Mouse (Mus musculus) liver, postnatal 0 days (tissue): Measurements from ENCODE around the gene Dhx30. TPM values are rescaled to one million over a fixed set of nuclear protein-coding genes. Genes with fewer than 3 reads are reported as not detected.
"Not testable (repeated sequence)": the region's sequence is repeated elsewhere in the genome, so short reads cannot be mapped to it uniquely, and the experiment has no call there.

Source experiments
- ATAC-seq: fragments of 200-750 bp; cut with Nextera tagmentation; 2 replicates; pipeline ENCODE4 v1.8.0; 2017; ENCODE audit warnings: mild to moderate bottlenecking, moderate library complexity
- DNase-seq: peaks from one replicate; pipeline ENCODE4 v3.0.0-alpha.2; 2016
- H3K27ac ChIP-seq: fragments of 300-500 bp; sonication (generic); 2 replicates; pipeline ENCODE4 v1.5.1; 2014; ENCODE audit warnings: antibody characterized with exemption, moderate library complexity, mild to moderate bottlenecking, low read depth
- H3K27me3 ChIP-seq: fragments of 300-500 bp; sonication (generic); 2 replicates; pipeline ENCODE4 v1.6.1; 2014; ENCODE audit warnings: low read length, control low read depth, mixed read lengths; ENCODE audit not compliant: insufficient read depth
- H3K36me3 ChIP-seq: fragments of 300-500 bp; sonication (generic); replicated peaks from 2 replicates; pipeline ENCODE4 v1.6.1; 2014; ENCODE audit warnings: mild to moderate bottlenecking, control low read depth, low read length, moderate library complexity, mixed read lengths; ENCODE audit not compliant: insufficient read depth
- H3K4me1 ChIP-seq: fragments of 300-500 bp; sonication (generic); 2 replicates; pipeline ENCODE4 v1.6.1; 2014; ENCODE audit warnings: antibody characterized with exemption, mild to moderate bottlenecking, control low read depth; ENCODE audit not compliant: insufficient read depth
- H3K4me2 ChIP-seq: fragments of 300-500 bp; sonication (generic); 2 replicates; pipeline ENCODE4 v1.6.1; 2014; ENCODE audit warnings: low read depth, mild to moderate bottlenecking, low read length, moderate library complexity, mixed read lengths
- H3K4me3 ChIP-seq: fragments of 300-500 bp; sonication (generic); 2 replicates; pipeline ENCODE4 v1.5.1; 2014; ENCODE audit warnings: low read depth, low read length
- H3K9ac ChIP-seq: fragments of 300-500 bp; sonication (generic); replicated peaks from 2 replicates; pipeline ENCODE4 v1.6.1; 2014; ENCODE audit warnings: mild to moderate bottlenecking, moderate library complexity
- H3K9me3 ChIP-seq: fragments of 300-500 bp; sonication (generic); 2 replicates; pipeline ENCODE4 v1.6.1; 2016; ENCODE audit warnings: mild to moderate bottlenecking, control low read depth, low read length, mixed read lengths
- CTCF ChIP-seq: sonication (generic); IDR thresholded peaks from 2 replicates; pipeline ENCODE4 v1.5.1; 2016; ENCODE audit warnings: antibody characterized with exemption, low read depth
- EP300 ChIP-seq: IDR thresholded peaks from 2 replicates; pipeline ENCODE4 v1.6.1; 2016; ENCODE audit warnings: antibody characterized with exemption, low read depth, mild to moderate bottlenecking
- WGBS: fragments of 180-500 bp; shearing (Covaris S2); extraction: QIAGEN DNeasy Blood & Tissue Kit; methylation state at CpG from one replicate; pipeline ENCODE4 v1.1.7; 2014; ENCODE audit not compliant: insufficient replicate concordance; 5-methylcytosine and 5-hydroxymethylcytosine counted together
- polyA plus RNA-seq: library from polyadenylated mRNA; unstranded; fragments of >200 nt; fragmentation: Nextera tagmentation; extraction: Ambion mirVana; gene quantifications from 2 replicates; pipeline ENCODE4 v1.2.1, GENCODE M21; 2015

The Dhx30 gene
- polyA plus RNA-seq, 1 experiment from 2014 or later, result 24.8 TPM

DNA sequence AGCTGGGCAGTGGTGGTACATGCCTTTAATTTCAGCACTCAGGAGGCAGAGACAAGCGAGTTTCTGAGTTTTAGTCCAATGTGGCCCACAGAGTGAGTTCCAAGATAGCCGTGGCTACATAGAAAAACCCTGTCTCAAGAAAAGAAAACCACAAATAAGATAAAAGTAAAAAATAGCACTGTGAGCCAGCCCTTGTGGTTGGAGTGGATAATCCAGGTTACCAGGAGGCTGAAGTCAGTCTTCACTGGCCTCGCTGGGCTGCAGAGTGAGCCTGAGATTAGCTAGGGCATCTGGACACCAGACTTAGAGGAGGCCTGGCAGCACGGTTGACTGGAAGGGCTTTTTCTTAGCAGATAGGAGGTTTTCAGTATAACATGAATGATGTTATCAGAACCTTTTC is 21.5 kb upstream of the Dhx30 start:
- 54% methylated on average over 4 of the region's 4 CpGs for WGBS
- 0 out of 2 replicates have a peak, but pooled peaks have one; percentile 49 for ATAC-seq

GRCm38 (mm10) chr9:110134176-110134575 is 16.5 kb upstream of the Dhx30 start:
- Histone ChIP-seq H3K36me3 (peaks cover 10% of the 10 kb centered on the region), H3K4me2 (no peak overlapping the region), H3K4me1 (peaks cover 19% of the 10 kb centered on the region), H3K27ac (no peak overlapping the region), H3K27me3 (no peaks in the 10 kb centered on the region), H3K9me3 (no peaks in the 10 kb centered on the region), H3K4me3 (no peak overlapping the region), H3K9ac (no peak overlapping the region)
- TF ChIP-seq EP300 (no peak), CTCF (peak; percentile 51)
- DNase-seq (no peak), ATAC-seq (no peak)
- WGBS, result 79% methylated on average over 5 of the region's 5 CpGs

More for the DNA sequence above, 21.5 kb upstream of the Dhx30 start:
- Histone ChIP-seq H3K4me3 (no peak overlapping the region), H3K4me2 (no peak overlapping the region), H3K36me3 (peaks cover 16% of the 10 kb centered on the region), H3K9ac (no peak overlapping the region), H3K27me3 (no peaks in the 10 kb centered on the region), H3K27ac (no peak overlapping the region), H3K4me1 (no peaks in the 10 kb centered on the region; the same call in 1 of the 2 replicates), H3K9me3 (no peaks in the 10 kb centered on the region)
- DNase-seq, result no peak
- TF ChIP-seq CTCF, result no peak
- no peak for TF ChIP-seq EP300

GRCm38 (mm10) chr9:110132921-110133320 is 15.3 kb upstream of the Dhx30 start:
- Histone ChIP-seq H3K27me3 (no peaks in the 10 kb centered on the region), H3K36me3 (peaks cover 8% of the 10 kb centered on the region), H3K4me3 (peak overlapping the region; percentile 87), H3K9ac (peak overlapping the region; percentile 84; the same call in 1 of the 2 replicates), H3K4me2 (peak overlapping the region; percentile 99), H3K4me1 (peaks cover 19% of the 10 kb centered on the region), H3K27ac (no peak overlapping the region), H3K9me3 (no peaks in the 10 kb centered on the region)
- 33% methylated on average over 6 of the region's 6 CpGs for WGBS
- TF ChIP-seq EP300, result no peak
- TF ChIP-seq CTCF, result no peak
- DNase-seq (no peak), ATAC-seq (no peak)

DNA sequence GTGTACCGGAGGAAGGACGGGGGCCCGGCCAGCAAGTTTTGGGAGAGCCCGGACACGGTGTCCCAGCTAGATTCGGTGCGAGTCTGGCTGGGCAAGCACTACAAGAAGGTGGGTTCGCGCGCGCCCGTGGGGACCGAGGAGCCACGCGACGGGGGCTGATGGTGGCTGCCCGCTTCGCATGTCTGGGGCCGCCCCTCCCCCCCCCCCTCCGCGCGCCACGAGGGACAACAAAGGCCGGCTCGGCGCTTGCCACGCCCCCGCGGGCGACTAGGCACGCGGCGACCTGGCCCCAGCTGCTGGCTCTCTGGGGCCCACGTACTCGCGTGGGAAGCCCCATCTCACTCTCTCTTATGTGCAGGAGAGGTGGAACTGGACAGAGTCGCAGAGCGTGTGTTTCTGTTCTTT is 14.6 kb upstream of the Dhx30 start:
- TF ChIP-seq EP300, result no peak
- no peak for TF ChIP-seq CTCF
- ATAC-seq (peak; percentile 55), DNase-seq (peak; percentile 72)
- peak overlapping the region; percentile 95 for H3K27ac ChIP-seq
- H3K9me3 ChIP-seq, result no peaks in the 10 kb centered on the region
- peak overlapping the region; percentile 99 for H3K4me2 ChIP-seq
- H3K27me3 ChIP-seq, result no peaks in the 10 kb centered on the region
- H3K9ac ChIP-seq, result peak overlapping the region; percentile 84
- peak overlapping the region; percentile 87 for H3K4me3 ChIP-seq
- H3K4me1 ChIP-seq, result peaks cover 19% of the 10 kb centered on the region
- peaks cover 8% of the 10 kb centered on the region for H3K36me3 ChIP-seq
- under 1% methylated on average over 33 of the region's 38 CpGs for WGBS

DNA sequence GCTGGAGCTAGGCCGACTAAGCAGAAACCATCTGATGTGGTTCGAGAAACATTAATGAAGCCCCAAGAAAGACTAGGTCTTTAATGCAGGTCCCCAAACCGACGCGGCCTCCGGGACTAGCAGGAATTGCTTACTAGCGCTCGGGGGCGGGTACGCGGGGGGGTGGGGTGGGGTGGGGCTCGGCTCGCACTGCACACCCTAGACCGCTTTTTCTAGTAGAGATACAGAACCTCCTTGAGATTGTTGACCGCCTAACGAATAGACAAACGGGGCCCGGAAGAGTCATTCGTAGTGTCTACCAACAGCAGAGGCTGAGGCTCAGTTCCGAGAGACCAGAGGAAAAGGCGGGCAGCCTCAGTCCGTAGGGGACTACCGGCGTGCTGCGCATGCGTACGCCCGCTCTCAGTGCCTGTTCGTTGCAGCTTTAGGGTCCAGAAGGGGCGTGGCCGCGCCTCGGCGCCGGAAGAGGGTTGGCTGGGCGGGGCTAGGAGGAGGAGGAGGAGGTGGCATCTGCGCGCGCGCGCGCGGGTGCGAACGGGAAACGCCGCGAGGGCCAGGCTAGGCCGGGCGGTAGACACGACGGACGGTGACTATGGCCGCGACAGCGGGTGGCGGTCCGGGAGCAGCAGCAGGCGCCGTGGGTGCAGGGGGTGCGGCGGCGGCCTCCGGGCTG is 14.0 kb upstream of the Dhx30 start:
- peak overlapping the region; percentile 95 for H3K27ac ChIP-seq
- H3K4me2 ChIP-seq, result peak overlapping the region; percentile 99
- peak overlapping the region; percentile 87 for H3K4me3 ChIP-seq
- H3K9me3 ChIP-seq, result no peaks in the 10 kb centered on the region
- peaks cover 6% of the 10 kb centered on the region for H3K36me3 ChIP-seq
- ATAC-seq (peak; percentile 96), DNase-seq (peak; percentile 100)
- H3K27me3 ChIP-seq, result no peaks in the 10 kb centered on the region
- peak overlapping the region; percentile 84 for H3K9ac ChIP-seq
- no peak for TF ChIP-seq CTCF
- TF ChIP-seq EP300, result no peak
- WGBS, result under 1% methylated on average over 53 of the region's 64 CpGs
- peaks cover 19% of the 10 kb centered on the region for H3K4me1 ChIP-seq

DNA sequence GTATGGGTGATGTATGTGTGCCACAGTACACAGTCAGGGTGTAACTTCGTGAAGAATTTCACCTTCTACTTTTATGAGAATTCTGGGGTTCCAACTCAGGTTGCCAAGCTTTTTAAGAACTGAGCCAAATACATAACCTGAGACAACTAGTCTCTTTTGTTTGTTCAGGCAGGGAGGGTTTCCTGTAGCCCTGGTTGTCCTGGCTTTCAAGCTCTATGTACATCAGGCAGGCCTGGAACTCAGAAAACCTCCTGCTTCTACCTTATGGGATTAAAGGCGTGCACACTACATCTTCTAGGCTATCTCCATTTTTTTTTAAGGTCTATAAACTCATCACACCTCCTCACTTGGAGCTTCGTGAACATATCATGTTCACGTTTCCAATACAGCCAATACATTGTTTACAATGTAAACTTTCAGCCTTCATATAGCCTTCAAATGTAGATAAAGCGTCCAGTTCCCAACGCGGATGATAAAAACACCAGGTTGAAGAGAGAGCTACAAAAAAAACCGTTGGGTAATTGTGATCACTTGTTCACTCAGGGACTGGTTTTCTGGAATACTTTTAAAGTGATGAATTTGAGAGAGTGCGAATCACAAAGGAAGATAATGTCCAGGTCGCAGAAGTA is 13.4 kb upstream of the Dhx30 start:
- Histone ChIP-seq H3K27ac (peak overlapping the region; percentile 95), H3K4me3 (peak overlapping the region; percentile 87), H3K36me3 (no peaks in the 10 kb centered on the region; the same call in 1 of the 2 replicates), H3K4me1 (peaks cover 19% of the 10 kb centered on the region), H3K4me2 (peak overlapping the region; percentile 99), H3K9ac (peak overlapping the region; percentile 84), H3K9me3 (no peaks in the 10 kb centered on the region), H3K27me3 (no peaks in the 10 kb centered on the region)
- DNase-seq (no peak), ATAC-seq (no peak)
- TF ChIP-seq EP300 (no peak), CTCF (no peak)
- 12% methylated on average over 10 of the region's 10 CpGs for WGBS

- not testable (repeated sequence) for H3K9ac ChIP-seq, ATAC-seq, H3K4me2 ChIP-seq, H3K4me1 ChIP-seq, H3K27me3 ChIP-seq, DNase-seq, H3K4me3 ChIP-seq, H3K36me3 ChIP-seq, H3K27ac ChIP-seq, H3K9me3 ChIP-seq
- WGBS, result 61% methylated on average over 2 of the region's 2 CpGs
Measured at GRCm38 (mm10) chr9:110124008-110124540, 6.4 kb upstream of the Dhx30 start.
